Mouse (Mus musculus) right cerebral cortex, adult 18-20 months (tissue): Measurements from ENCODE around the gene Prdm11.

Experiments used
- DNase-seq: peaks from one replicate; pipeline ENCODE4 v3.0.0; 2022; ENCODE audit warnings: mixed read lengths

Gene Prdm11

DNA sequence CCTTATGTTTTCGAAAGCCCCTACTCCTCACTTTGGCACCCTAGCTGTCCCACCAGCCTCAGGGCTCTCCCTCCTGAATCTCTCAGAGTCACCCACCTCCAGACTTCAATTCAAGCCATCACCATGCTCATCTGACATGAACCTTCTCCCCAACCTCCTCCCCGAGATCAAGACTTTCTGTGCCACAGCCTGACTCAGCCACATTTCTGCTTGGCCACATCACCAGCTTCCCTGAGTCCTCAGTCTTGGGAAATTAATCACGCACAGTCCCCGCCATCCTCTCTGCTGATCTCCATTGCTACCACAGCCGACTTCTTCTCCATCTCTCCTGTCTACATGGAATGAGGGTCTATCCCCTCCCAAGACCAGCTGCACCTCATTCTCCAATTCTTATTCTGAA is 34.5 kb downstream of the Prdm11 start:
- no peak for DNase-seq

DNA sequence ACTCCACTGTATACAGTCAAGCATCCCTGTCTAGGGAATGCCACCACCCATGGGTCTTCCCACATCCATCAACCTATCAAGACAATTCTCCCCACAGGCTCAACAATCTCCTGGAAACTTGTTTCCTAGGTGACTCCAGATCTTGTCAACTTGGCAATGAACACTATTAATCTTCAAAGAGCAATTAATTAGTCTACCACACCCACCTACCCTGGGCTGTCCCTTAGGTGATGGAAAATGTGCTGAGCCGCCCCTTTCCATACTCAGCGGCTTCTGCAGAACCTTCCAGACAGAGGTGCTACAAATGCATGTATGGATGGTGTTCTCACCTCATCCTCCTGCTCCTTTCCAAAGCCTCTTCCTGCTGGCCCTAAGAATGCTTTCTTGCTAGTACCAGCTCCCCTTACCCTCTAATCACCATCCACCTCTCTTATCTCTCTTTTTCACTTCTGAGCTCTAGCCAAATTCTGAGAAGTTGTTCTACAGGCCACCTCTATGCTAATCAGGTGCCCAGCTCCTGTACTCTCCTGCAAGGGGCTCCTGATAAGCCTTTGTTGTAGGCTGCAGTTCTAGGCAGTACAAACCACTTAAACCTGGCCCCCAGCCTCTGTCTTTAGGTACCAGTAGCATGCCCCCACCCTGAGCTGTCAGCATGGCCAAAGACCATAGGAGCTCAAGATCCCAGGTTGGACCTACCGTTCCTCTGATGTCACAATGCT is 37.8 kb downstream of the Prdm11 start:
- DNase-seq, result no peak

DNA sequence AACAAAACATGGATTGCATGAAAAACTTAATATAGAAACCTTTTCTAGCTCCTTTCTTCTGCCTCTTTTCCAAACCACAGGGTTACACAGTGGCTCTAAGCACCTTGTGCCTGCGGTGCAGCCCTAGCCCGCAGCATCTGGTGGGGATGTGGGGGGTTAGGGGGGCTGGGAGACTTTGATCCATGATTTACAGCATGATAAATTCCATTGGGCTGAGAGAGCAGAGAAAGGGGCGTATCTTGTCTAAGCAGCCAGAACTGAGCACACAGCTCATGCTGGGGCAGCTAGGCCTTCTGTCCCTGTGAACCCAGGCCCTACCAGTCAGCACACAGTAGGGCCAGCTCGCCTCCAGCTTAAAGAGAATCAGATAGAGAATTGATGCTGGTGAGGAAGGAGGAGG is 40.9 kb downstream of the Prdm11 start:
- no peak for DNase-seq

DNA sequence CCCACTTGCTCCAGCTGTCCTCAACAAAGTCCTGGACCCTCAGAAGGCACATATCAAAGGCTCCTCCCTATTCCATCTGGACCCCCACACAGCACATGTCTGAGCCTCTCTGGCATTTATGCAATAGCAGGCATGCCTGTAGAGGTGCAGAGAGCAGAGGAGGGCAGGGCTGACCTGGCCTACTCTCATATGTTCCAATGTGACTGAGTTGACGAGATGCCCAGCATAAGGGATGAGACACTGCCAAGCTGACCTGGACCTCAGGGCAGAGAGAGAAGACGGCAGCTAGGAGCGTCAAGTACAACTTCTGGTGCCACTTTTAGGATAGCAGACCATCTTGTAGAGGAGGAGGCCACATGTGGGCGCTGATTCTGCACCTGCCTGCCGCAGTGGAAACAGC is 54.0 kb downstream of the Prdm11 start:
- DNase-seq, result no peak

DNA sequence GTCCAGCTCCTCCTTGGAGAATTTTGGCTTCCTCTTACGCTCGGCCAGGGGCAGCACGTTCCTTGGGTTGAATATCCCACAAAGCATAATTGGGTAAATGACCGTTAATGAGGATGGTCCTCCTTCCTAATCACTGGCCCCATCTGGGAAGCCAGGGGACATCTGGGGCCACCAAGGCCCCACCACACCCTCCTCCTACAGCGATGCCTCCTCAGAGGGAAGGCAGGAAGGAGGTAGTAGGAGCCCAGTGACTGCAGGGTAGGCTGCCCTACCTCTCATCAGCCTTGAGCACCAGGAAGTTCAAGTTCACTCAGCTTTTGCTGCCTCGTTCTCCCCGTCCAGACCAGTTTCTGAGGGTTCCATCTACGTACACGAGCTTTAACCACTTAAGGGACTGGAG is 56.4 kb downstream of the Prdm11 start:
- DNase-seq, result no peak

DNA sequence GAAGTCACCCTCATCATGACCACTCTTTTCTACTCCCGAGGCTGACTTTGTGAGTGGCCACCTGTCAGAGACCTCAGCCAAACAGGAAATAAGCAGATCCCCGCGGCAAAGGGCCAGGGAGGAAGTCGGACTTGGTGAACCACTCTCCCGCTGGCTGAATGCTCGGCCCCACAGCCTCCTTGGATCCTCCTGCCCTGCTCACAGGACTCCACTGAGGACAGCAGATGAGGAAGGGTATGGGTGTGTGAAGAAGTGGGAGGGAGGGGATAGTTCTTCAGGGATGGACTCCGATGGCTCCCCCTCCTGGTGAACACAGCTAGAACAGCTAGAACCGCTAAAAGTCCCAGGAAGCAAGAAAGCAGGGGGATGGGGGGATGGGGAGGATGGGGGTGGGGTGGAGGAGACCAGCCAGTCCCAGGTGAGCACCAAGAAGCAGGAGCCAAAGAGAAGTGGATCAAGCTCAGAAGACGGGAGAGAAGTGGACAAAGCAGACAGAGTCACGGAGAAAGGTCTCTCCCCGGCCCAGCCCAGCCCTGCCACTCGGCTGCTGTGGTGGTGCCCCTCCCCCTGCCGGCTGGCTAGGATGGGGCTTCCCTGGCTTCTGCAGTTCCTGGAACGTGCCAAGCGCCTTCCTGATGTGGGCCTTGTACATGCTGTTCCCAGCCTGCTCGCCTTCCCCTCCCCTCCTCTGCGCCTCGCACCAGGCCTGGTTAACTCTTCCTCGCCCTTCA is 57.9 kb downstream of the Prdm11 start:
- peak; percentile 65 for DNase-seq

DNA sequence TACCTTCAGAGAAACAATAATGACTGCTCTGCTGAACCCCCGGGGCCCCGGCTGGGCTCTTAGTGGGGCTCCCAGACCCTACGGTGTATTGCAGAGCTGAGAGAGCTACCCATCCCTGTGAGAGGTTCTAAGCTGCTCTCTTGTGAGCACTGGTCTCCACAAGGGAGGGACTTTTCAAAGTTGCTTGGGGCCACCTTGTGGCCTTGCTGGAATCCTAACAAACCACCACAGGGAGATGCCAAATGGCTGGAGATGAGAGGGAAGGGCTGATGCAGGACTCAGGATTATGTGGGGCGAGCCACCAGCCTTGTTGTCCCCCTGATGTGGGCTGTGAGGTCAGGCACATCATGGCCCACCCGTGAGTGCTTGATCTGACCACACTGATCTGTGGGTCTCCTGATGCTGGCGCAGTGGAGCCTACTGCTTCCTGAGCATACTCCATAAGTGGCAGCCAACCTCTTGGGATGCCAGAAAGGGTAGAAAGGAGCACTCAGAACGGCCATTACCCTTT is 58.8 kb downstream of the Prdm11 start:
- no peak for DNase-seq

DNA sequence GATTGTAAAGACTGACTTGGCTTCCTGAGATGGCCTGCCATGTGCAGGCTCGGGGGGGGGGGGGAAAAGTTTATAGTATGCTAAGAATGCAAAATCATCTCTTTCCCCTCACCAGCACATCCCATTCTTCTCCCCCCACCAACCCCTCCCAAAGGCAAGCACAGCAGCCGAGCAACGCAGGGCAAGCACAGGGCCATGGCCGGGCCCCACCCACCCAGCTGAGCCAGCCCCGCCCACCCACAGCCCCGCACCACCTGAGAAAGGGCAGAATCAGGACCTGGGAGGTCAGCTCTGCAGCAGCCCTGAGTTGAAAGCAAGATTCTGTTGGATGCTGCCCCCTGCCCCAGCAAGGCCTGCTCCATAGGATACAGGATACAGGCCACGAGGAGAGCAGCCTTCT is 60.4 kb downstream of the Prdm11 start:
- no peak for DNase-seq

DNA sequence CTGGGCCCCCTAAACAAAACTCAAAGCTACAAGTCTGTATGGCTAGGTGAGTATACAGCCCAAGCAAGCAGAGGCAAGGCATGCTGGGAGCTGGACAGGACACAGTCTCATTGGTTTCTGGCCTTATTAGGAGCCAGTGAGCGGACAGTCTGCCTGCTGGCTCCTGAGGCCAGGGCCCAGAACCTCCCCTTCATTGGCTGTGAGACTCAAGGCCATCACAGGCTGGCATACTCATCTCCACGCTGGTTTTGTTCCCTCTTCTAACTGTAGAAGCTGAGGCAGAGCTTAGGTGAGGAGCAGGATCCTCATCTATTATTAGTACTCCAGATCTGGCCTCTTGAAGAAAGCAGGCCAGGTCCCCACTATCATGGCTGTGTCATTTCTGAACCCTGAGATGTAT is 60.8 kb downstream of the Prdm11 start:
- DNase-seq, result no peak

DNA sequence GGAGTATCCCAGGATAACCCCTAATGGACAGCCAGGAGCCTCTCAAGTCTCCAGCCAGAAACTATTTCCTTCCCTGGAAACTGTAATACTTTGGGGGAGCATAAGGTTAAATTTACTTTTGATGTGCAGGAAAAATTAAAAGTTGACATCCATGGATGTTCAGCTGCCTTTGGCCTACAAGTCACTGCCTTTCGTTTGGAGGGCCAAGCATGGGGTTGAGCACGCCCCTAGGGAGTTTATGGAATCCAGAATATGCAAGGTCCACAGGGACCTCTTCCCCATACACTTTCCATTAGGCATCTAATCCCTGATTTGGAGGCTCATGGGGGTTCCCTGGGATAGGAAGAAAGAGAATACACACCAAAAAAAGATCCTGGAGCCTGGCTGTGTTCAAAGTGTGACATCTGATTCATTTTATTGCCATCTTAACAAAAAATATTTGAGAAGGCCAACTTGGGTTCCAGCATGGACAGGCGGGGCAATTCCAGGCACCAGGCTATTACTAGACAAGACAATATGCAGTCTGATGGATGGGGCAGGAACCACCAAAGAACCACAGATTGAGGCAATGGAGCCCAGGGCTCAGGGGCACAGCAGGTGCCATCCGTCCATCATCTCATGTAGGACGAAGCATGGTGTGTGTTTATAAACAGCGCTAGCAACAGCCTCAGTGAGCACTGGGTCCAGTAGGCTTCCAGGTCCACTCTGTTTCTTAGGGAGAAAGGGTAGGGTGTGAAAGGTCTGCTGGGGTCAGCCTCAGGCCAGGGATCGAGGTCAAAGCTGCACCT is 61.5 kb downstream of the Prdm11 start:
- no peak for DNase-seq

DNA sequence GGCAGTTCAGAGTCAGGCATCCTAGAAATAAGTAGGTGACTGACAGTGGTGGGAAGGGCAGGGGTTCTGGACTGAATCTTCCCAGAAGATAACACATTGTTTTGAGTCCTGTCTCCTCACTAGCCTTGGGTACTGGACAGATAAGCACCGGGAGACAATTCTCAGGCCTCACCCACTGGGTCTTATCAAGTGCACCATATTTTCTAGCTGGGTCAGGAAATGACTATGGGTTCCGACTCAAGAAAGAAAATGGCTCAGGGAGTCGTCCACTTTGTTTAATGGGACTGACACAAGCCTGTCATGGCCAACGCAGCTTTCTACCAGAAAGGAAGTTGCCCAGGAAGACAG is 62.7 kb downstream of the Prdm11 start:
- no peak for DNase-seq

DNA sequence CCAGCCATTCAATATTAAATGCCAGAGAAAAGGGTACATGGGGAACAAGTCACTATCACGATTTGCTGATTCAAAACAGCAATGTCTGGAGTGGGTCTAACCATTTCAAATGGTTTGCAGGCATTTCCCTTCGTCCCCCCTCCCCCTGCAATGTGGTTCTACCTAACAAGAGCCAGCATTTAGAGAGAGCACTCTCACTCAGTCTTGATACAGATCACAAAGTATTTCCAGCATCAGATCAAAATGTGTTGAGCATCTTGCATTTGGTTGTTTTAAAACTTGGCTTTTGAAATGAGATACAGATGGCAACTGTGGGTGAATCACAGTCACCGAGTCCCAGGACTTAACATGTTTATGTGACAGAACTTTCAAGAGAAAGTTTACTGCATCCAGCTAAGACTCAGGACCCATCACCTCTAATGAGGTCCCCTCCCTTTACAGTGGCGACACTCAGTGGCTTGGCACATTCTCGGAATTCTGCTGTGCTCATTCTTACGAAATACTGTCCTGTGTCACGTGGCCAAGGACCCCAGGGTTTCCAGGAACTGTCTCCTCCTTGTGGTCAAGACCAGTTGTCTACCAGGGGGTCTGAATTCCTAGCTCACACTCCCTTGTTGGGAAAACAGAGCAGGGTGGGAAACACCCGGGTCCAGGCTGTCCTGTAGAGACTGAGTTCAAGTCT is 63.2 kb downstream of the Prdm11 start:
- DNase-seq, result no peak

DNA sequence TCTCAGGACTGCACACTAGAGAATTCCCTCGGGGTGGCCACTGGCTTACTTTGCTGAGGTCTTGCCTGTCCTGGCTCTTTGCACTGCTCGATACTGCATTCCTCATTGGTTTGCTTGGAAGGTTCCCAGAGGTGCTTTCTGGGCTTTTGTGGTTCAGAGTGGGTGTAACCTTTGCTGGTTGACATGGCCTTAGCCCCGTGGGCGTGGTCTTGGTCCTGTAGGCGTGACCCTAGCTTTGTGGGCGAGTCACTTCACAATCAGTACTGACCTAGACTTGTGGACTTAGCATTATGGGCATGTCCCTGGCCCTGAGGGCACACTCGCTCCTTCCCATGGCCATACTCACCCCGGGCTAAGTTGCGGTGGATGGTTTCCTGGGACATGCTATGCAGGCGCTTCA is 65.8 kb downstream of the Prdm11 start:
- no peak for DNase-seq

DNA sequence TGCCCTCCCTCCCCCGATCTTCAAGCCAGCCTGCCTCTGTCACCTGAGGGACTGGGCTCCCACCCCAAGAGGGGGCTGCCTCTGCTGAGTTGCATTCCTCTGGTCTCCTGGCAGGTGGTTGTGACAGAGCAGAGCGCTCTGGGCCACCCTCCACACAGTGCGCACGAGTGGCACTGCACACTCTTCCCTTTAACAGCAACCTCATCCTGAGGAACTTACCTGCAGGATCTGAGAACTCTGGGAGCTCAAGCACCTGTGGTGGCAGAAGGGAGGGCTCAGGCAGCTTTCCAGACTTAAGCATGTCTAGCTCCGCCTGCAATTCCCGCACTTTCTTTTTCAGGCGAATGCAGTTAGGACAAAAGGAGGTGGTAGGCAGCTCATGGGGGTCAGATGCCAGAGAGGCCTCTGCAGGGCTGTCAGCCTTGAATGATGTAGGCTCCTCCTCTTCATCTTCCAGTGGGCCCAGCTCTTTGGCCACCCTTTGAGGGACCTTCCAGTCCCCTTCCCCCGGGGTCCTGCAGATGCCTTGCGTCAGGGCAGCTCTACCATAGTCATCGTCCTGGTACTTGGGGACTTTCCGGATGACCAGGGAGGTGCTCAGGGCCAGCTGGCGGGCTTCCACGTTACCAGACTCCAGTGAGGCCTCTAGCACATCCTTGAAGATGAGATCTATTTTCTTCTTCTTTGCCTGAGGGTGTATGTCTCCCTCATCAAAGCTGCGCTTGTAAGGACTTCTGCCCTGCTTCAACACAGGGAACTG is 70.8 kb downstream of the Prdm11 start:
- no peak for DNase-seq

DNA sequence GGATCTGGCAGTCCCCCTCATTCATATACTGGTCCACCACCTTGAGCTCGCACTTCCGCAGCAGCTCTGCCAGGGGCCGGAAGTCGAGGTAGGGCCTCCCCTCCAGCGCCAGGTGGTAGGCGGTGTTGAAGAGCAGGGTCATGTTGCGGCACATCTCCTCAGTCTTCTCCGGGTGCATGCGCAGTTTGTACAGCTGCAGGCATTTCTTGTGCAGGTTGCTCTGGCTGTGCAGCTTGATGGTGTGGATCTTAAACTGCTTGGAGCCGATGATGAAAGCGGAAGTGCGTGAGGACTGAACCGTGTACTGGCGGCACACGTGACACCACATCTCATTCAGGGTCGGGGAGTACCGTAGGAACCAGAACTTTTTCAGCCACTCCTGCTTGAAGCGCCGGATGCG is 72.3 kb downstream of the Prdm11 start:
- no peak for DNase-seq

DNA sequence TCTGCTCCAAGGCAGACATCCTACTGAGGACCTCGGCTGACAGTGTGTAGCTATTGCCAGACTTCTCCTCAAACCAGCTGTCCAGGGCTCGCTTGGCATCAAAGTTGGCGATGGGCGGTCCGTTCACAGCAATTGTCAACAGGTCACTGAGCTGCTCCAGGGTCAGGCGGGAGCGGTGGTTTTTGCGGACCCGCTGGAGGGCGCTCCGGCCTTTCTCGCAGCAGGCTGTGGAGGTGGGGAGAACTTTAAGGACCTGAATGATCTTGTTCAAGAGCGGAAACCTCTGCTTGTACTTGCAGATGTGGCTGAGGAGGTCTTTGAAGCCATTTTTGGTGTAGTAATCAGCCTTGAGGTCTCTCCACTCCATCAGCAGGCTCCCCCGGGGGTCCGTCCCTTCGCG is 73.9 kb downstream of the Prdm11 start:
- DNase-seq, result no peak

DNA sequence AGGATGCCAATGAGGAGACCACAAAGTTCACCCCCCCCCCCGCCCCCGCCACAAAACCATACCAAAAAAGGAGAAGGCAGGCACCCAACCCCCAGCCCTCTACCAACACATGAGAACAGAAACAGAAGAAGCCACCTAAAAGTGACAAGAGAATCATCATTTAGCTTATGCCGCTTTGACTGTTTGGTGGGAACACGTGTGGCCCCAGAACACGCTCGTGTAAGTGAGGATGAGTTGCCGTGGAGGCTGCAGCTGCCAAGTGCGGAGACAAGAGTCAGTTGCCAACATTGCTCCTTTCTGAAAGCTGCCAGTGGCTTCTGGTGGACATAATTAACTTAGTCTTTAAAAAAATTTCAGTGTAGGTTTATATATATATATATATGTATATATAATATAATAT is 74.4 kb downstream of the Prdm11 start:
- no peak for DNase-seq

DNA sequence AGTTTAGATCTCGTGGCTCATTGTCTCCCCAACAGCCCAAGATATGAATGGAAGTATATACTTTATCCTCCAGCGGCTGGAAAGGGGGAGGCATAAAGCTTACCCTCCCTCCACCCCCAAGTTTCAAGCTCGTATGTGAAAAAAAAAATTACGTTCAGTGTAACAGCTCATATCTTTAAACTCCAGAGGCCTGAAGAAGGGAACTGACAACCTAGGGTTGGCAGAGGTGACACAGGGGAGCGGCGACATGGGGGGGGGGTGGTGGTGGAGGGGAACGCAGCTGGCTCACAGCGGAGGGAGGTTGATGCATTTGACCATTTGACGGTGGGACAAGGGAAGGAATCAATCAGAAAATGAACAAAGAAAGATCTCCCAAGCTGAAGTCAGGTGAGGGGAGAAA is 74.9 kb downstream of the Prdm11 start:
- DNase-seq, result no peak

DNA sequence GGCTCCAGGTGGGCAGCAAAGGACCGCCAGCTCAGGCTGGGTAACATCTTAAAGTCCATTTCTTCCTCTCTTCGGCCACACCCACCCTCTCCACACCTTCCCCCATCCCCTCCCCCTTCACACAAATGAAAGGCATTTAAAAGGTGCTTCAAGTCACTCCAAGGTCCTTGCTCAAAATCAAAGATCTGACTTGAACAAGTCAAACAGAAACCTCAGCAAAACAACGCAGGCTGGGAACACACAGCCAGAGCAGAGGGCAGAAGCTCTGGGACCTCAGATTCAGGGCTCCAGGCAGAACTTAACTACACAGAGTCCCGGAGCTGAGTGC is 78.2 kb downstream of the Prdm11 start:
- no peak for DNase-seq

DNA sequence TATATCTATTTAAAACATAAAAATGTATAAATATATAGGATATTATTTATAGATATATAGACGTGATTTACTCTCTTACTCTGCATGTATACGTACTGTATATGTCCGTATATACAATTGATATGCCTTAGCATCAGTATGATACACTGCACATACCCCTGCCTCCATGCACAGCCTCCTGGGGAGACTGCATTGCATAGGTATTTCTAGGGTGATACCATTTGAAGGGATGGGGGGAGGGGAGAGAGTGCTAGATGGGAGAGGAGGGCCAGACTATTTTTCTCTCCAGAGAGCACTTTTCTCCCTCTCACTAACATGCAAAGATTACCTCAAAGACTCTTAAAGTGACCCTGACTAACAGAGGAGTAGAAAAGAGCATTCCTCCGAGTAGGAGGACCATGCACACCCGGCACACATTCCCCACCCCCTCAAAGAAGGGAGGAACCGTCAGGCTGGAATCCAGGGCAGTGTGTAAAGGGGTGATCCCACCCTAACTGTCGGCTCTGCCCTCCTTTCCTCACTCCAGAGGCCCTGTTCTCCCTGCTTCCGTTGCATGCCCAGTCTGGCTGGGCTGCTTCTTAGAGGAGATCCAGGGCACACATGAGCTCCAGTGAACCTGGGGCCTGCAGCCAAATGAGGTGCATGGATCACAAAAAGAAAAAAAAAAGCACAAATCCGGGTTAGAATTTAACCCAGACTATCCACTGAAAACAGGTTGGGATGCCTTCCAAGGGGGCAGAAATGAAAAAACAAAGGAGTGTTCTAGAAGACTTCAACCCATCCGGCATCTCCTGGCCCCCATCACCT is 78.7 kb downstream of the Prdm11 start:
- DNase-seq, result no peak

DNA sequence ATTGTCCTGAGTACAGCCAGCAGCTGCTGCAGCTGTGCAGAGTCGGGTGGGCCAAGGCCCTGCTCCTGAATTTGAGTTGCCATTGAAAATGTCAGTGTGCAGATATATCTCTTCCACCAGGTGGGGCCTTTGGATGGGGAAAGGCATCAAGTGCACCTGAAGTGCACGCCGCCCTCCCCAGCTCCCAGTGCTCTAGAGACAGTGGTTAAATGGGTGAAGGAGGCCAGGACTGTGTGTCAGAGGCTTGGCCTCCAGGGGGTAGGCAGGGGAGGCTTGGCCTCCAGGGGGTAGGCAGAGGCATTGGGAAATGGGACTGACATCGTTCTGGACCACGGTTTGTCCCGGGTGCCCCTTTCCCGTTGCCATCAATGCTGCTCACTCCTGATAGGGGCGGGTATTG is 79.7 kb downstream of the Prdm11 start:
- DNase-seq, result no peak

DNA sequence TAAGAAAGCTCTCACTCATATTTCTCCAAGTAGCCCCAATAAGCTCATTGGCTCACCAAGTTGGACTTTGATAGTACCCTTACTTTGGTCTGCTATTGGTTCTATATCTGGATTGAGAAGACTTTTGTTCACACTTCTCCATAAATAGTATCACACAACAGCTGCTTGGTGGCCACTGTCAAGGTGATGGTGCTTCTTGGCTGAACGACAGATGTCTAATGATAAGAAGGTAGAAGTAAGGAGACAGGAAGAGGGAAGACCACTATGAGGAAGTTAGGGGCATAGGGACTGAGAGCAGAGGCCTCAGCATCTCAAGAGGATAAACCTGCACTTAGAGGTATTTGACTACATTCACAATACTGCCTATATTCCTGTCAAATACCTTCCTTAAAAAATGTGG is 81.6 kb downstream of the Prdm11 start:
- DNase-seq, result no peak
